Mouse (Mus musculus) ES-Bruce4 (cell line): ENCODE data around the gene Frmd3.

ENCODE experiments used
- CTCF ChIP-seq: IDR thresholded peaks from one replicate; pipeline ENCODE4 v1.8.1; 2011; ENCODE audit warnings: low read depth, low read length
- POLR2A ChIP-seq: IDR thresholded peaks from one replicate; pipeline ENCODE4 v1.8.1; 2011; ENCODE audit warnings: low read length; ENCODE audit not compliant: insufficient read depth

- TF ChIP-seq CTCF (no peak), POLR2A (no peak)
Measured at GRCm38 (mm10) chr4:74110816-74111215, 97.6 kb downstream of the Frmd3 start.
